Mouse (Mus musculus): ENCODE data around the gene Olfr1350. TPM values are rescaled to one million over a fixed set of nuclear protein-coding genes. Genes with fewer than 3 reads are reported as not detected.
"Not testable (repeated sequence)": the region's sequence is repeated elsewhere in the genome, so short reads cannot be mapped to it uniquely, and the experiment has no call there.

The Olfr1350 gene
- not detected in 2 replicates for polyA plus RNA-seq (2015; fragmentation: Nextera tagmentation; extraction: Ambion mirVana)

DNA sequence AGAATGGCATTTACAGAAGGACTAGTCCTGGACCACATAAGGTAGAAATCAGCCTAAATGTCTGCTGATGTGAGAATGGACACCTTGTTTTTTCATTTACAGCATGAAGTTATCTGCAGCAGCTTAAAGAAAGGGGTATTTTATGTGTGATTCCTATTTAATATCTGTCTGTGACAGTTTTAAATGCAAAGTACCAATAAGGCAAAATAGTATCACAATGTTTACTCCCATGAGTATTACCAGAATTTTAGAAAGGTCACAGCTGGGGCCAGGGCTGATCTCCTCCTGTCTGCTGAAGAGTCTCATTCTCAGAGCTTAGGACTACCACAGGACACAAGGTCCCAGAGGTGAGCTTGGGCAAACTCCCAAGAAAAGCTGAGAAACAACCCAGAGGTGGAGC is at the start of gene Olfr1350:
Gene Olfr1350 (plus strand): TSS at position 301 of the 400 bp plus-strand sequence.
- Histone ChIP-seq H3K27me3 (no peaks in the 10 kb centered on the region), H3K9ac (no peak within 1 kb of the TSS), H3K4me3 (replicated peaks) (no peak within 1 kb of the TSS), H3K4me1 (no peaks in the 10 kb centered on the region), H3K9me3 (replicated peaks) (no peaks in the 10 kb centered on the region), H3K36me3 (no peaks in the 10 kb centered on the region), H3K4me2 (no peak within 1 kb of the TSS), H3K27ac (no peak within 1 kb of the TSS)
- ATAC-seq (replicated peaks; ENCODE audit: low FRiP score) = no peak

DNA sequence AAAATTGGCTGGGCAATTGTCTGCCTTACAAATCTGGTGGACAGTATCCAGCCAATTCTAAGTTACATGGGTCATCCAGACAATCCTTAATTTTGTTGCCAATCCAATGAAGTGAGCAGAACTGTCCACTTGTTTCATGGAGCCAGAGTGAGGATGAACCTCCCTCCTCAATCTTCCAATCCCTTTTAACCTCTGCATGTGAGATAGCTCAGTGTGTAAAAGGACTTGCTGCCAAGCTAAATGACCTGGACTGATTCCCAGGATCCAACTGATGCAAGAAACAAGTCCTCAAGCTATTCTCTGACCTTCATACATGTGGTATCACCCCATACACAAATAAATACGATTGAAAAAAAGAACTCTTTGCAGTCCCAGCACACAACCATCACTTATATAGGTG is 43.0 kb upstream of the Olfr1350 start:
- no peak for ATAC-seq (replicated peaks; ENCODE audit: low FRiP score)
- H3K4me2 ChIP-seq = no peak overlapping the region
- WGBS = 42% methylated on average over 1 of the region's 1 CpGs

DNA sequence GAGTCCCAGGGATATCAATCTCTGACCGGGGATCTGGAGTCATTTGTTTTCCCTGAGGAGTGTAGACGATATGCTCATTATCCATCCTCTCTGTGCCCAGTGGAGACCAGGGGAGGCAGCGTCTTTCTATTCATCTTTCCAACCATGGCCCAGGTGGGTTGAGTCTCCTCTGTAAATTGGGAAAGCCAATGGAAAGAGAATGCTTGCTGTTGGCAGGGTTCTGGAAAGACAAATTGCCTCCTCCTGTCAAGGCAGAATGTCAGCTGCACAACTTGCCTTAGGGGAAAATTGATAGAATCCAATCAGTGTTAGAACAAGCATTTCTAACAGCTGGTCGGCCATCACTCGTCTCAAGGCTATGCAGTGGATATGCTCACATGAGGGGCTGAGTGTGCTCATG is 41.8 kb upstream of the Olfr1350 start, which contains the start of gene Olfr1349:
Gene Olfr1349 (minus strand): TSS at position 101 of the 400 bp plus-strand sequence.
- Histone ChIP-seq H3K9ac (no peak within 1 kb of the TSS), H3K4me1 (no peaks in the 10 kb centered on the region), H3K36me3 (no peaks in the 10 kb centered on the region), H3K27me3 (no peaks in the 10 kb centered on the region), H3K9me3 (replicated peaks) (no peaks in the 10 kb centered on the region), H3K4me3 (replicated peaks) (no peak within 1 kb of the TSS), H3K27ac (no peak within 1 kb of the TSS), H3K4me2 (no peak within 1 kb of the TSS)
- WGBS = 86% methylated on average over 5 of the region's 5 CpGs
- ATAC-seq (replicated peaks; ENCODE audit: low FRiP score) = no peak

More for the DNA sequence above, 43.0 kb upstream of the Olfr1350 start:
- Histone ChIP-seq H3K9ac (no peak overlapping the region), H3K4me1 (no peaks in the 10 kb centered on the region), H3K4me3 (replicated peaks) (no peak overlapping the region), H3K27ac (no peak overlapping the region), H3K9me3 (replicated peaks) (no peaks in the 10 kb centered on the region; the same call in 1 of the 2 replicates), H3K36me3 (no peaks in the 10 kb centered on the region), H3K27me3 (no peaks in the 10 kb centered on the region)

DNA sequence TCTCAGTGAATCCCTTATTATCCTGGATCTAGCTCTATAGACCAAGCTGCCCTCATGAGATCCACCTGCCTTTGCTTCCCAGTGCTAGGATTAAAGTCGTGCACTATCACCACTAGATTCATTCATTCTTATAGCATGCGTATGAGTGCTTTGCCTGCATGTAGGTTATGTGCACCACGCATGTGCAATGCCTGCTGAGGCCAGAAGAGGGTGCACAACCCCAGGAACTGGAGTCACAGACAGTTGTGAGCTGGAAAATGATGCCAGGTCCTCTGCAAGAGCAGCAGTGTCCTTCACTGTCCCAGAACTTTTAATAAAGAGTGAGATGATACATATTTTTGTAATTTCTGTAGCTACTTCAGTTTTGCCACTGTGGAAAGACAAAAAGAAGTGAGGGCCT is 39.6 kb upstream of the Olfr1350 start:
- Histone ChIP-seq H3K27ac (no peak overlapping the region), H3K9me3 (replicated peaks) (no peaks in the 10 kb centered on the region), H3K4me3 (replicated peaks) (no peak overlapping the region), H3K36me3 (no peaks in the 10 kb centered on the region), H3K27me3 (no peaks in the 10 kb centered on the region), H3K4me2 (no peak overlapping the region), H3K4me1 (no peaks in the 10 kb centered on the region), H3K9ac (no peak overlapping the region)
- no peak for ATAC-seq (replicated peaks; ENCODE audit: low FRiP score)
- 73% methylated on average over 3 of the region's 3 CpGs for WGBS

DNA sequence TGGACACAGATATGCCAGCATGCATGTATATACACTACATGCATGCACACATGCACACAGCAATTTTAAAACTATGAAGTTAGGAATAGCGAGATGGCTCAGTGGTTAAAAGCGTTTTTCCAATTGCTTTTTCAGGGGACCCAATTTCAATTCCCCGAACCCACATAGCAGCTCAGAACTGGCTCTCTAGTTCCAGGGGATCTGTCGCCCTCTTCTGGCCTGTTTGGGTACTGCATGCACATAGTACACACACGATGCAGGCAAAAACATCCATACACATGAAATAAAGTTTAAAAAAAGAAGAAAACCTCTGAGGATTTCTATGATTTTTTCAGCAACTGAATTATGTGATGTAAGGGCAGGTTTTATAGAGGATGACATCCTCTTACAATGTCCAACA is 38.5 kb upstream of the Olfr1350 start:
- Histone ChIP-seq H3K9me3 (replicated peaks) (no peaks in the 10 kb centered on the region), H3K27me3 (no peaks in the 10 kb centered on the region), H3K4me3 (replicated peaks) (no peak overlapping the region), H3K27ac (no peak overlapping the region), H3K4me1 (no peaks in the 10 kb centered on the region), H3K9ac (no peak overlapping the region), H3K4me2 (no peak overlapping the region), H3K36me3 (no peaks in the 10 kb centered on the region)
- WGBS = 63% methylated on average over 5 of the region's 5 CpGs
- ATAC-seq (replicated peaks; ENCODE audit: low FRiP score) = no peak

DNA sequence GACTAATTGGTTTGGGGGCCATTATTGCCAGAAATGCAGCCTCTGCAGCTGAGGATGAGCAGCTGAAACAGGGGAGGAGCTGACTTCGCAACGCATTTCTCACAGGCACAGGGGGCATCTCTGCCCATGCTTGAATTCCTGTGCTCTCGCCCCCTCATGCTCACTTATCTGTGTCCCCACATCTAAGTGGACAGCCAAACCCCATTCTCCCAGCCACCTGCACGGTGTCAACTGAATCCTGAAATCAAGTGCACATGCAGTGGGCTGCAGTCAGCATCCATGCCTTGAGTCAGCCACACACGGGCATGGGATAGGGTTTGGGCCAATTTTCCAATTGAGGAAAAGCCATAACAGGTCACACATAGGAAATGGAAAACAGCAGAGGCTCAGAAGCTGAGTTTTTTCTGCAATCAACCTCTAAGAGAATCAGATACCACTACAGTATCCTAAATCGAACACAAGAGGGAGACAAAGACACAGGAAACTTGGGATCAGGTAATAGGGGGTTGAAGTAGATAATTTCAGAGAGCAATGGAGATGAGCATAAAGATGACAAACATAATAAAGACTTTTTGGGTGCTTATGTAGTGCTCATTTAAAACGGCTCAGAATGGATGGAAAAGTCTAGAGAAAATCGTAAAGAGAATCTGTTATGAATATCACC is 21.6 kb downstream of the Olfr1350 start:
- H3K4me3 ChIP-seq (replicated peaks) = no peak overlapping the region
- no peaks in the 10 kb centered on the region for H3K27me3 ChIP-seq
- H3K36me3 ChIP-seq = no peaks in the 10 kb centered on the region
- H3K4me1 ChIP-seq = no peaks in the 10 kb centered on the region
- ATAC-seq (replicated peaks; ENCODE audit: low FRiP score) = 0 out of 2 replicates have a peak, but pooled peaks have one; percentile 46
- WGBS = 51% methylated on average over 8 of the region's 8 CpGs
- H3K4me2 ChIP-seq = no peak overlapping the region
- no peaks in the 10 kb centered on the region for H3K9me3 ChIP-seq (replicated peaks)
- H3K9ac ChIP-seq = no peak overlapping the region
- no peak overlapping the region for H3K27ac ChIP-seq

DNA sequence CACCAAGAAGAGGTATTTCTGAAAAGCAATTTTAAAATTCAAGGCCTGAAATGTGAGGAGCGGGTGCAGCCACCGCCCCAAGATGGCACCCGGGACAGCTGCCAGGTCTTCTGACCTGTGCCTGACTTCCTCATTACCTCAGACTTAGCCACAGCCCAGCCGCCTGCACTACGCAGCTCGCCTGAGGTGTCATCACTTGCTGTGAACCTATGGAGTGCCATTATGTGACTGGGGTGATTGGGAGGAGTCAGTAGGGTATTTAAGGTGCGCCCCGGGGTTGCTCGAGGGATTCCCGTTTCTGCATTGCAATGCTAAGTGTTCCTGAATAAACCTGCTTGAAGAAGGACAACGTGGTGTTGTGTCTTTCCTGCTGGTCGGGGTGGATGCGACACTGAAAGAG is 24.1 kb downstream of the Olfr1350 start:
- WGBS = 85% methylated on average over 13 of the region's 13 CpGs
- H3K27ac ChIP-seq; ATAC-seq (replicated peaks; ENCODE audit: low FRiP score); H3K4me1 ChIP-seq; H3K9me3 ChIP-seq (replicated peaks); H3K4me3 ChIP-seq (replicated peaks); H3K4me2 ChIP-seq; H3K36me3 ChIP-seq; H3K27me3 ChIP-seq; H3K9ac ChIP-seq: not testable (repeated sequence)

DNA sequence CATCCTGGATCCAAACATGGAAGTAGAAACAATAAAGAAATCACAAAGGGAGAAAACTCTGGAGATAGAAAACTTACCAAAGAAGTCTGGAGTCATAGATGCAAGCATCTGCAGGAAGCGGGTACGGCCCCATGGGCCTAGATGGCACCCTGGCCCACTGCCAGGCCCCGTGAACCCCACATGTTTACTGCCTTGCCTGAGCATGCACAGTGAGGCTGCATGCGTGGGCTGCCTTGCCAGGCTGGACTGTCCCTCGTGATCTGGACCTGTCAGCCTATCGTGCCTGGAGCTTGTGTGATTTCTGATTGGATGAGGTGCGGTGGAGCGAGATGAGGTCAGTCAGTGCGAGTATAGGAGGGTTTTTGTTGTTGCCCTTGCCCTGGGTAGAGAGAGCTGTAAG is 38.7 kb downstream of the Olfr1350 start:
- 87% methylated on average over 9 of the region's 9 CpGs for WGBS
- H3K9ac ChIP-seq = no peak overlapping the region
- H3K36me3 ChIP-seq = no peaks in the 10 kb centered on the region
- H3K9me3 ChIP-seq (replicated peaks) = no peaks in the 10 kb centered on the region
- no peak for ATAC-seq (replicated peaks; ENCODE audit: low FRiP score)
- no peaks in the 10 kb centered on the region for H3K27me3 ChIP-seq
- H3K4me1 ChIP-seq = no peaks in the 10 kb centered on the region
- H3K27ac ChIP-seq = no peak overlapping the region
- no peak overlapping the region for H3K4me2 ChIP-seq
- no peak overlapping the region for H3K4me3 ChIP-seq (replicated peaks)

Other genes with a start within 250 kb of the Olfr1350 start
- 5.1 and 6.2 TPM in 2 replicates for gene Zfp583, start 233.6 kb upstream of the Olfr1350 start, polyA plus RNA-seq (2015; fragmentation: Nextera tagmentation; extraction: Ambion mirVana)
- gene Gm3854, start 221.1 kb upstream of the Olfr1350 start, polyA plus RNA-seq (2015; fragmentation: Nextera tagmentation; extraction: Ambion mirVana) = 2.3 and 2.4 TPM in 2 replicates
- 1.7 and 2.5 TPM in 2 replicates for gene Zfp78, start 201.6 kb upstream of the Olfr1350 start, polyA plus RNA-seq (2015; fragmentation: Nextera tagmentation; extraction: Ambion mirVana)
- gene Zfp28, start 181.5 kb upstream of the Olfr1350 start, polyA plus RNA-seq (2015; fragmentation: Nextera tagmentation; extraction: Ambion mirVana) = 7.8 and 8.3 TPM in 2 replicates
- 0.04 and 0.17 TPM in 2 replicates for gene Smim17, start 166.1 kb upstream of the Olfr1350 start, polyA plus RNA-seq (2015; fragmentation: Nextera tagmentation; extraction: Ambion mirVana)
- not detected in 2 replicates for gene Gm20715, start 154.6 kb upstream of the Olfr1350 start, polyA plus RNA-seq (2015; fragmentation: Nextera tagmentation; extraction: Ambion mirVana)
- gene Olfr1344, start 126.2 kb upstream of the Olfr1350 start, polyA plus RNA-seq (2015; fragmentation: Nextera tagmentation; extraction: Ambion mirVana) = not detected in 2 replicates
- not detected in 2 replicates for gene Olfr1336, start 108.7 kb upstream of the Olfr1350 start, polyA plus RNA-seq (2015; fragmentation: Nextera tagmentation; extraction: Ambion mirVana)
- not detected in 2 replicates for gene Olfr1346, start 97.7 kb upstream of the Olfr1350 start, polyA plus RNA-seq (2015; fragmentation: Nextera tagmentation; extraction: Ambion mirVana)
- not detected in 2 replicates for gene Olfr5, start 77.9 kb upstream of the Olfr1350 start, polyA plus RNA-seq (2015; fragmentation: Nextera tagmentation; extraction: Ambion mirVana)
- gene Olfr1347, start 65.1 kb upstream of the Olfr1350 start, polyA plus RNA-seq (2015; fragmentation: Nextera tagmentation; extraction: Ambion mirVana) = not detected in 2 replicates
- not detected in 2 replicates for gene Olfr1348, start 56.1 kb upstream of the Olfr1350 start, polyA plus RNA-seq (2015; fragmentation: Nextera tagmentation; extraction: Ambion mirVana)
- gene Olfr1349, start 41.9 kb upstream of the Olfr1350 start, polyA plus RNA-seq (2015; fragmentation: Nextera tagmentation; extraction: Ambion mirVana) = not detected in 2 replicates
- gene Zim1, start 131.6 kb downstream of the Olfr1350 start, polyA plus RNA-seq (2015; fragmentation: Nextera tagmentation; extraction: Ambion mirVana) = 4.0 TPM in 2 replicates
- 164 and 168 TPM in 2 replicates for gene Peg3, start 165.6 kb downstream of the Olfr1350 start, polyA plus RNA-seq (2015; fragmentation: Nextera tagmentation; extraction: Ambion mirVana)
- 5.1 and 7.3 TPM in 2 replicates for gene Usp29, start 165.7 kb downstream of the Olfr1350 start, polyA plus RNA-seq (2015; fragmentation: Nextera tagmentation; extraction: Ambion mirVana)

All from kidney, embryonic 15.5 days (tissue).